Mouse (Mus musculus) heart, embryonic 12.5 days (tissue): Measurements from ENCODE around the gene 2310030G06Rik. TPM values are rescaled to one million over a fixed set of nuclear protein-coding genes. Genes with fewer than 3 reads are reported as not detected.

Experiments
- ATAC-seq: fragments of 200-750 bp; cut with Nextera tagmentation; 2 replicates; pipeline ENCODE4 v1.8.0; 2017; ENCODE audit warnings: moderate TSS enrichment, moderate library complexity; ENCODE audit not compliant: insufficient number of reproducible peaks, low FRiP score
- H3K27ac ChIP-seq: fragments of 300-500 bp; sonication (generic); 2 replicates; pipeline ENCODE4 v1.5.1; 2016; ENCODE audit warnings: mild to moderate bottlenecking, moderate library complexity; ENCODE audit not compliant: poor library complexity, severe bottlenecking
- H3K27me3 ChIP-seq: fragments of 300-500 bp; sonication (generic); replicated peaks from 2 replicates; pipeline ENCODE4 v1.6.1; 2016; ENCODE audit warnings: mild to moderate bottlenecking, moderate library complexity
- H3K36me3 ChIP-seq: fragments of 300-500 bp; sonication (generic); 2 replicates; pipeline ENCODE4 v1.6.1; 2016; ENCODE audit warnings: mild to moderate bottlenecking, moderate library complexity
- H3K4me1 ChIP-seq: fragments of 300-500 bp; sonication (generic); replicated peaks from 2 replicates; pipeline ENCODE4 v1.6.1; 2016; ENCODE audit warnings: mild to moderate bottlenecking
- H3K4me2 ChIP-seq: fragments of 300-500 bp; sonication (generic); 2 replicates; pipeline ENCODE4 v1.6.1; 2016; ENCODE audit warnings: mild to moderate bottlenecking, moderate library complexity
- H3K4me3 ChIP-seq: fragments of 300-500 bp; sonication (generic); 2 replicates; pipeline ENCODE4 v1.5.1; 2016; ENCODE audit warnings: mild to moderate bottlenecking
- H3K9ac ChIP-seq: fragments of 300-500 bp; sonication (generic); 2 replicates; pipeline ENCODE4 v1.6.1; 2016; ENCODE audit warnings: mild to moderate bottlenecking, moderate library complexity
- H3K9me3 ChIP-seq: fragments of 300-500 bp; sonication (generic); replicated peaks from 2 replicates; pipeline ENCODE4 v1.6.1; 2016; ENCODE audit warnings: mild to moderate bottlenecking, moderate library complexity
- WGBS: fragments of 180-500 bp; shearing (Covaris S2); methylation state at CpG from one replicate; pipeline ENCODE4 v1.1.7; 2016; 5-methylcytosine and 5-hydroxymethylcytosine counted together
- polyA plus RNA-seq: library from polyadenylated mRNA; unstranded; fragments of >200 nt; fragmentation: Nextera tagmentation; extraction: Ambion mirVana; gene quantifications from 2 replicates; pipeline ENCODE4 v1.2.1, GENCODE M21; 2016

Gene 2310030G06Rik
- 9.5 and 13.2 TPM in 2 replicates for polyA plus RNA-seq

- no peak for ATAC-seq
- Histone ChIP-seq H3K4me2 (peak within 1 kb of the TSS; percentile 81), H3K27me3 (no peaks in the 10 kb centered on the region), H3K9ac (peak within 1 kb of the TSS; percentile 78), H3K36me3 (no peaks in the 10 kb centered on the region), H3K4me3 (peak within 1 kb of the TSS; percentile 56), H3K9me3 (no peaks in the 10 kb centered on the region), H3K4me1 (peaks cover 33% of the 10 kb centered on the region), H3K27ac (peak within 1 kb of the TSS; percentile 75)
- WGBS: 2% methylated on average over 19 of the region's 19 CpGs
Measured at GRCm38 (mm10) chr9:50746214-50746677, at the start of gene 2310030G06Rik. Gene 2310030G06Rik, minus strand, starts transcription at chr9:50746536.

GRCm38 (mm10) chr9:50795266-50795665 is 48.9 kb upstream of the 2310030G06Rik start:
- WGBS: 92% methylated on average over 3 of the region's 3 CpGs
- H3K27ac ChIP-seq: no peak overlapping the region
- H3K4me3 ChIP-seq: no peak overlapping the region
- peaks cover 57% of the 10 kb centered on the region for H3K36me3 ChIP-seq
- H3K9ac ChIP-seq: no peak overlapping the region
- no peak for ATAC-seq
- H3K4me2 ChIP-seq: no peak overlapping the region
- H3K27me3 ChIP-seq: no peaks in the 10 kb centered on the region
- no peaks in the 10 kb centered on the region for H3K4me1 ChIP-seq
- H3K9me3 ChIP-seq: no peaks in the 10 kb centered on the region

GRCm38 (mm10) chr9:50782155-50782554 is 35.8 kb upstream of the 2310030G06Rik start:
- peaks cover 84% of the 10 kb centered on the region for H3K36me3 ChIP-seq
- H3K9me3 ChIP-seq: no peaks in the 10 kb centered on the region
- no peaks in the 10 kb centered on the region for H3K27me3 ChIP-seq
- no peak overlapping the region for H3K27ac ChIP-seq
- 66% methylated on average over 2 of the region's 2 CpGs for WGBS
- no peak overlapping the region for H3K4me2 ChIP-seq
- no peaks in the 10 kb centered on the region for H3K4me1 ChIP-seq
- H3K9ac ChIP-seq: no peak overlapping the region
- no peak overlapping the region for H3K4me3 ChIP-seq
- ATAC-seq: no peak

GRCm38 (mm10) chr9:50776162-50776760 is 29.9 kb upstream of the 2310030G06Rik start:
- 54% methylated on average over 11 of the region's 11 CpGs for WGBS
- Histone ChIP-seq H3K36me3 (peaks cover 34% of the 10 kb centered on the region), H3K27ac (no peak overlapping the region), H3K9ac (peak overlapping the region; percentile 92), H3K27me3 (no peaks in the 10 kb centered on the region), H3K9me3 (no peaks in the 10 kb centered on the region), H3K4me3 (peak overlapping the region; percentile 88), H3K4me1 (peaks cover 8% of the 10 kb centered on the region), H3K4me2 (peak overlapping the region; percentile 82)
- no peak for ATAC-seq

GRCm38 (mm10) chr9:50775662-50776126 is 29.4 kb upstream of the 2310030G06Rik start:
- peaks cover 31% of the 10 kb centered on the region for H3K36me3 ChIP-seq
- H3K4me3 ChIP-seq: peak overlapping the region; percentile 88
- H3K9me3 ChIP-seq: no peaks in the 10 kb centered on the region
- H3K9ac ChIP-seq: peak overlapping the region; percentile 92
- H3K4me2 ChIP-seq: peak overlapping the region; percentile 82
- ATAC-seq: peak; percentile 51
- under 1% methylated on average over 27 of the region's 30 CpGs for WGBS
- peaks cover 8% of the 10 kb centered on the region for H3K4me1 ChIP-seq
- H3K27me3 ChIP-seq: no peaks in the 10 kb centered on the region
- H3K27ac ChIP-seq: peak overlapping the region; percentile 60; the same call in 1 of the 2 replicates

- Histone ChIP-seq H3K9ac (peak within 1 kb of the TSS; percentile 92), H3K4me1 (peaks cover 8% of the 10 kb centered on the region), H3K27me3 (no peaks in the 10 kb centered on the region), H3K36me3 (peaks cover 27% of the 10 kb centered on the region), H3K4me3 (peak within 1 kb of the TSS; percentile 88), H3K4me2 (peak within 1 kb of the TSS; percentile 82), H3K9me3 (no peaks in the 10 kb centered on the region), H3K27ac (peak within 1 kb of the TSS; percentile 60)
- WGBS: under 1% methylated on average over 51 of the region's 51 CpGs
- peak; percentile 78 for ATAC-seq
Measured at GRCm38 (mm10) chr9:50774991-50775612, 28.8 kb upstream of the 2310030G06Rik start, which contains the start of the genes Alg9 and 1110032A03Rik. Gene Alg9, plus strand, starts transcription at chr9:50775019. Gene 1110032A03Rik, minus strand, starts transcription at chr9:50775520.

GRCm38 (mm10) chr9:50774026-50774462 is 27.7 kb upstream of the 2310030G06Rik start:
- 73% methylated on average over 4 of the region's 4 CpGs for WGBS
- no peak overlapping the region for H3K4me3 ChIP-seq
- ATAC-seq: no peak
- H3K4me2 ChIP-seq: peak overlapping the region; percentile 33; the same call in 1 of the 2 replicates
- peaks cover 15% of the 10 kb centered on the region for H3K4me1 ChIP-seq
- H3K9ac ChIP-seq: 0 out of 2 replicates have a peak overlapping the region, but pooled peaks have one; percentile 28
- H3K27me3 ChIP-seq: no peaks in the 10 kb centered on the region
- H3K36me3 ChIP-seq: peaks cover 17% of the 10 kb centered on the region
- H3K9me3 ChIP-seq: no peaks in the 10 kb centered on the region
- no peak overlapping the region for H3K27ac ChIP-seq

GRCm38 (mm10) chr9:50770011-50770410 is 23.7 kb upstream of the 2310030G06Rik start:
- H3K4me2 ChIP-seq: no peak overlapping the region
- no peak overlapping the region for H3K9ac ChIP-seq
- H3K4me1 ChIP-seq: peaks cover 13% of the 10 kb centered on the region
- no peak overlapping the region for H3K27ac ChIP-seq
- no peak for ATAC-seq
- peaks cover 10% of the 10 kb centered on the region for H3K36me3 ChIP-seq
- no peak overlapping the region for H3K4me3 ChIP-seq
- no peaks in the 10 kb centered on the region for H3K9me3 ChIP-seq
- H3K27me3 ChIP-seq: no peaks in the 10 kb centered on the region
- 64% methylated on average over 2 of the region's 2 CpGs for WGBS

- H3K4me3 ChIP-seq: peak within 1 kb of the TSS; percentile 62
- H3K9me3 ChIP-seq: no peaks in the 10 kb centered on the region
- H3K36me3 ChIP-seq: peaks cover 10% of the 10 kb centered on the region
- peak within 1 kb of the TSS; percentile 91 for H3K27ac ChIP-seq
- 3% methylated on average over 59 of the region's 59 CpGs for WGBS
- ATAC-seq: peak; percentile 98
- H3K4me1 ChIP-seq: peaks cover 13% of the 10 kb centered on the region
- peak within 1 kb of the TSS; percentile 70 for H3K9ac ChIP-seq
- H3K4me2 ChIP-seq: peak within 1 kb of the TSS; percentile 92
- no peaks in the 10 kb centered on the region for H3K27me3 ChIP-seq
Measured at GRCm38 (mm10) chr9:50768107-50769002, 22.0 kb upstream of the 2310030G06Rik start, which contains the start of gene Fdxacb1. Gene Fdxacb1, plus strand, starts transcription at chr9:50768236.

- peak overlapping the region; percentile 62 for H3K4me3 ChIP-seq
- H3K27me3 ChIP-seq: no peaks in the 10 kb centered on the region
- peak overlapping the region; percentile 91 for H3K27ac ChIP-seq
- no peaks in the 10 kb centered on the region for H3K9me3 ChIP-seq
- peak overlapping the region; percentile 92 for H3K4me2 ChIP-seq
- WGBS: 6% methylated on average over 17 of the region's 17 CpGs
- peaks cover 10% of the 10 kb centered on the region for H3K36me3 ChIP-seq
- peak; percentile 1; the same call in 1 of the 2 replicates for ATAC-seq
- H3K9ac ChIP-seq: peak overlapping the region; percentile 70
- peaks cover 13% of the 10 kb centered on the region for H3K4me1 ChIP-seq
Measured at GRCm38 (mm10) chr9:50767531-50768106, 21.3 kb upstream of the 2310030G06Rik start.
